Mouse (Mus musculus) natural killer cell, adult 2 months (primary cell): ENCODE results near the gene Elmo1.

Experiments used
- DNase-seq, 2 experiments: peaks; one replicate each; pipeline ENCODE4 v3.0.0; 2022; ENCODE audit warnings: low spot score in 2 of 2

Gene Elmo1

GRCm38 (mm10) chr13:20121385-20122043 lies 31.1 kb downstream of the Elmo1 start:
- no peak for DNase-seq

GRCm38 (mm10) chr13:20123975-20124374 lies 33.6 kb downstream of the Elmo1 start:
- DNase-seq = no peak

- peak in 1 of 2 experiments; percentile 20 for DNase-seq
Measured at GRCm38 (mm10) chr13:20124965-20125364, 34.6 kb downstream of the Elmo1 start.

GRCm38 (mm10) chr13:20125845-20126244 lies 35.4 kb downstream of the Elmo1 start:
- DNase-seq = no peak

GRCm38 (mm10) chr13:20127553-20127952 lies 37.2 kb downstream of the Elmo1 start:
- DNase-seq = peak in 1 of 2 experiments; percentile 24

- DNase-seq = no peak
Measured at GRCm38 (mm10) chr13:20128097-20128496, 37.7 kb downstream of the Elmo1 start.

- DNase-seq = no peak
Measured at GRCm38 (mm10) chr13:20130731-20131130, 40.3 kb downstream of the Elmo1 start.

GRCm38 (mm10) chr13:20131322-20131997 lies 41.1 kb downstream of the Elmo1 start:
- no peak for DNase-seq

- no peak for DNase-seq
Measured at GRCm38 (mm10) chr13:20131998-20132371, 41.6 kb downstream of the Elmo1 start.

- no peak for DNase-seq
Measured at GRCm38 (mm10) chr13:20133602-20134394, 43.4 kb downstream of the Elmo1 start.

- DNase-seq = no peak
Measured at GRCm38 (mm10) chr13:20134395-20135225, 44.2 kb downstream of the Elmo1 start.

GRCm38 (mm10) chr13:20136753-20137152 lies 46.4 kb downstream of the Elmo1 start:
- DNase-seq = no peak

- no peak for DNase-seq
Measured at GRCm38 (mm10) chr13:20138466-20138865, 48.1 kb downstream of the Elmo1 start.

- DNase-seq = no peak
Measured at GRCm38 (mm10) chr13:20139060-20139459, 48.7 kb downstream of the Elmo1 start.

GRCm38 (mm10) chr13:20139825-20140665 lies 49.6 kb downstream of the Elmo1 start:
- peak; percentile 59 to 68 for DNase-seq

GRCm38 (mm10) chr13:20142637-20143036 lies 52.2 kb downstream of the Elmo1 start:
- DNase-seq = no peak

- no peak for DNase-seq
Measured at GRCm38 (mm10) chr13:20146848-20147247, 56.5 kb downstream of the Elmo1 start.

GRCm38 (mm10) chr13:20147736-20148135 lies 57.3 kb downstream of the Elmo1 start:
- DNase-seq = no peak

GRCm38 (mm10) chr13:20150130-20150835 lies 59.9 kb downstream of the Elmo1 start:
- no peak for DNase-seq
